Mouse (Mus musculus): ENCODE results near the gene Mep1a. TPM values are rescaled to one million over a fixed set of nuclear protein-coding genes. Genes with fewer than 3 reads are reported as not detected.
"Not testable (repeated sequence)": the region's sequence is repeated elsewhere in the genome, so short reads cannot be mapped to it uniquely, and the experiment has no call there.

Mep1a gene
- polyA plus RNA-seq, 1 experiment from 2014 or later, result not detected

- H3K27me3 ChIP-seq (ENCODE audit: control insufficient read depth, insufficient read depth, low read length), result no peaks in the 10 kb centered on the region
- no peak for ATAC-seq (ENCODE audit: insufficient number of reproducible peaks, insufficient read depth, low FRiP score, low read depth)
- H3K4me1 ChIP-seq (ENCODE audit: control insufficient read depth in 2 of 2, insufficient read depth in 2 of 2, low read length in 2 of 2), result no peaks in the 10 kb centered on the region; a peak in 1 of 4 replicates
- H3K4me3 ChIP-seq (ENCODE audit: control insufficient read depth in 1 of 2, insufficient read depth in 1 of 2, low read depth in 1 of 2, low read length in 2 of 2), result no peak overlapping the region
- H3K36me3 ChIP-seq (ENCODE audit: control insufficient read depth, insufficient read depth, low read length), result no peaks in the 10 kb centered on the region
- H3K27ac ChIP-seq (replicated peaks in 1 of 2; ENCODE audit: control insufficient read depth in 1 of 2, insufficient read depth in 1 of 2, low read depth in 2 of 2, low read length in 2 of 2), result no peak overlapping the region
- H3K9ac ChIP-seq (ENCODE audit: low read length), result no peak overlapping the region
- H3K4me2 ChIP-seq (ENCODE audit: low read length), result no peak overlapping the region
- H3K9me3 ChIP-seq (ENCODE audit: control insufficient read depth, low read length), result no peaks in the 10 kb centered on the region
- 93% methylated on average over 5 of the region's 5 CpGs for WGBS
Observed at GRCm38 (mm10) chr17:43501631-43502030, 981 bp downstream of the Mep1a start.

- Histone ChIP-seq H3K27ac (replicated peaks in 1 of 2; ENCODE audit: control insufficient read depth in 1 of 2, insufficient read depth in 1 of 2, low read depth in 2 of 2, low read length in 2 of 2) (no peak overlapping the region), H3K9ac (ENCODE audit: low read length) (no peak overlapping the region), H3K4me2 (ENCODE audit: low read length) (no peak overlapping the region), H3K4me1 (ENCODE audit: control insufficient read depth in 2 of 2, insufficient read depth in 2 of 2, low read length in 2 of 2) (no peaks in the 10 kb centered on the region; a peak in 1 of 4 replicates), H3K4me3 (ENCODE audit: control insufficient read depth in 1 of 2, insufficient read depth in 1 of 2, low read depth in 1 of 2, low read length in 2 of 2) (no peak overlapping the region), H3K27me3 (ENCODE audit: control insufficient read depth, insufficient read depth, low read length) (no peaks in the 10 kb centered on the region), H3K9me3 (ENCODE audit: control insufficient read depth, low read length) (no peaks in the 10 kb centered on the region), H3K36me3 (ENCODE audit: control insufficient read depth, insufficient read depth, low read length) (no peaks in the 10 kb centered on the region)
- ATAC-seq (ENCODE audit: insufficient number of reproducible peaks, insufficient read depth, low FRiP score, low read depth), result no peak
- WGBS, result 59% methylated on average over 3 of the region's 3 CpGs
Observed at GRCm38 (mm10) chr17:43501223-43501622, 1.4 kb downstream of the Mep1a start.

DNA sequence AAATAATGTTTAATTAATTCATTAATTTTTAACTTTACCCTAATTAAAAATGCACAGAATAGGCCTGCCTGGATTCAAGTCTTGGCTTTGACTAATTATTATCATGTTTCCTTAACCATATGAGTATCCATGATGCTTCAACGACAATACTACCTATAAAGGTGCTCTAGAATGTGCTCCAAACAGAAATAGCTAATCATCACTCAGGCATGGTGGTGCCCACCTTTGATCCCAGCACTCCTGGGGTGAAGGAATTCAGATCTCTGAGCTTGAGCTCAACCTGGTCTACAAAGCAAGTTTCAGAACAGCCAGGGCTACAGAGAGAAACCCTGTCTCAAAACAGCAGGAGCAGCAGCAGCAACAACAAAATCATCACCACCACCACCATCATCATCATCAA lies 2.1 kb downstream of the Mep1a start:
- Histone ChIP-seq H3K9ac (ENCODE audit: low read length) (no peak overlapping the region), H3K27ac (replicated peaks in 1 of 2; ENCODE audit: control insufficient read depth in 1 of 2, insufficient read depth in 1 of 2, low read depth in 2 of 2, low read length in 2 of 2) (no peak overlapping the region), H3K4me2 (ENCODE audit: low read length) (no peak overlapping the region), H3K9me3 (ENCODE audit: control insufficient read depth, low read length) (no peaks in the 10 kb centered on the region), H3K4me3 (ENCODE audit: control insufficient read depth in 1 of 2, insufficient read depth in 1 of 2, low read depth in 1 of 2, low read length in 2 of 2) (no peak overlapping the region), H3K4me1 (ENCODE audit: control insufficient read depth in 2 of 2, insufficient read depth in 2 of 2, low read length in 2 of 2) (no peaks in the 10 kb centered on the region; a peak in 1 of 4 replicates), H3K27me3 (ENCODE audit: control insufficient read depth, insufficient read depth, low read length) (no peaks in the 10 kb centered on the region), H3K36me3 (ENCODE audit: control insufficient read depth, insufficient read depth, low read length) (no peaks in the 10 kb centered on the region)
- 84% methylated on average over 1 of the region's 1 CpGs for WGBS
- no peak for ATAC-seq (ENCODE audit: insufficient number of reproducible peaks, insufficient read depth, low FRiP score, low read depth)

- H3K4me3 ChIP-seq (ENCODE audit: control insufficient read depth in 1 of 2, insufficient read depth in 1 of 2, low read depth in 1 of 2, low read length in 2 of 2), result no peak overlapping the region
- WGBS, result 28% methylated on average over 4 of the region's 4 CpGs
- 0 out of 4 replicates have a peak overlapping the region, but pooled peaks of 1 of the 2 experiments have one; percentile 19 for H3K27ac ChIP-seq (replicated peaks in 1 of 2; ENCODE audit: control insufficient read depth in 1 of 2, insufficient read depth in 1 of 2, low read depth in 2 of 2, low read length in 2 of 2)
- H3K4me1 ChIP-seq (ENCODE audit: control insufficient read depth in 2 of 2, insufficient read depth in 2 of 2, low read length in 2 of 2), result no peaks in the 10 kb centered on the region; a peak in 1 of 4 replicates
- H3K9me3 ChIP-seq (ENCODE audit: control insufficient read depth, low read length), result no peaks in the 10 kb centered on the region
- H3K36me3 ChIP-seq (ENCODE audit: control insufficient read depth, insufficient read depth, low read length), result no peaks in the 10 kb centered on the region
- H3K27me3 ChIP-seq (ENCODE audit: control insufficient read depth, insufficient read depth, low read length), result no peaks in the 10 kb centered on the region
- no peak overlapping the region for H3K4me2 ChIP-seq (ENCODE audit: low read length)
- ATAC-seq (ENCODE audit: insufficient number of reproducible peaks, insufficient read depth, low FRiP score, low read depth), result peak; percentile 43; the same call in 1 of the 2 replicates
- no peak overlapping the region for H3K9ac ChIP-seq (ENCODE audit: low read length)
Observed at GRCm38 (mm10) chr17:43497521-43497920, 5.1 kb downstream of the Mep1a start.

- no peak for ATAC-seq (ENCODE audit: insufficient number of reproducible peaks, insufficient read depth, low FRiP score, low read depth)
- Histone ChIP-seq H3K36me3 (ENCODE audit: control insufficient read depth, insufficient read depth, low read length) (no peaks in the 10 kb centered on the region), H3K4me3 (ENCODE audit: control insufficient read depth in 1 of 2, insufficient read depth in 1 of 2, low read depth in 1 of 2, low read length in 2 of 2) (no peak overlapping the region), H3K27ac (replicated peaks in 1 of 2; ENCODE audit: control insufficient read depth in 1 of 2, insufficient read depth in 1 of 2, low read depth in 2 of 2, low read length in 2 of 2) (no peak overlapping the region), H3K4me2 (ENCODE audit: low read length) (no peak overlapping the region), H3K9me3 (ENCODE audit: control insufficient read depth, low read length) (no peaks in the 10 kb centered on the region), H3K9ac (ENCODE audit: low read length) (no peak overlapping the region), H3K4me1 (ENCODE audit: control insufficient read depth in 2 of 2, insufficient read depth in 2 of 2, low read length in 2 of 2) (no peaks in the 10 kb centered on the region; a peak in 1 of 4 replicates), H3K27me3 (ENCODE audit: control insufficient read depth, insufficient read depth, low read length) (no peaks in the 10 kb centered on the region)
- 79% methylated on average over 5 of the region's 5 CpGs for WGBS
Observed at GRCm38 (mm10) chr17:43495502-43495901, 7.1 kb downstream of the Mep1a start.

DNA sequence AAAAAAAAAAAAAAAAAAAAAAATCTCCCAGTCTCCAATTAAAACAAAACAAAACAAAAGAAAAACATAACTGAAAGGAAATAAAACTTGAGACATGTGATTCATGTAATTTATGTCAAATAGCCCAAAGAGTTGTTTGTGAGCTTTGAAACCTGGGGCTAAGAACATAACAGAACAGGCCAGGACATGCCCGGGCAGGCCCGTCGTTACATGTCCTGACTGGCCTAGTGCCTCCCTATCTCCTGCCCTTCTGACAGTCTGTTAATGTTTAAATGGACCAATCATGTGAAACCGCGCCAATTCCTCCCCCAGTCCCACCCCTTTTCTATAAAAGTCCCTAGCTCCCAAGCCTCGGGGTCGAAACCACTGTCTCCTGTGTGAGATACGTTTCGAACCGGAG lies 12.2 kb downstream of the Mep1a start:
- not testable (repeated sequence) for H3K36me3 ChIP-seq (ENCODE audit: control insufficient read depth, insufficient read depth, low read length); H3K4me3 ChIP-seq (ENCODE audit: control insufficient read depth in 1 of 2, insufficient read depth in 1 of 2, low read depth in 1 of 2, low read length in 2 of 2); H3K9ac ChIP-seq (ENCODE audit: low read length); ATAC-seq (ENCODE audit: insufficient number of reproducible peaks, insufficient read depth, low FRiP score, low read depth); H3K9me3 ChIP-seq (ENCODE audit: control insufficient read depth, low read length); H3K27ac ChIP-seq (replicated peaks in 1 of 2; ENCODE audit: control insufficient read depth in 1 of 2, insufficient read depth in 1 of 2, low read depth in 2 of 2, low read length in 2 of 2); H3K27me3 ChIP-seq (ENCODE audit: control insufficient read depth, insufficient read depth, low read length); H3K4me2 ChIP-seq (ENCODE audit: low read length); H3K4me1 ChIP-seq (ENCODE audit: control insufficient read depth in 2 of 2, insufficient read depth in 2 of 2, low read length in 2 of 2)
- 86% methylated on average over 5 of the region's 10 CpGs for WGBS

- no peaks in the 10 kb centered on the region for H3K4me1 ChIP-seq (ENCODE audit: control insufficient read depth in 2 of 2, insufficient read depth in 2 of 2, low read length in 2 of 2)
- H3K27me3 ChIP-seq (ENCODE audit: control insufficient read depth, insufficient read depth, low read length), result no peaks in the 10 kb centered on the region
- H3K9me3 ChIP-seq (ENCODE audit: control insufficient read depth, low read length), result no peaks in the 10 kb centered on the region
- no peak overlapping the region for H3K27ac ChIP-seq (replicated peaks in 1 of 2; ENCODE audit: control insufficient read depth in 1 of 2, insufficient read depth in 1 of 2, low read depth in 2 of 2, low read length in 2 of 2)
- H3K9ac ChIP-seq (ENCODE audit: low read length), result no peak overlapping the region
- H3K4me2 ChIP-seq (ENCODE audit: low read length), result no peak overlapping the region
- H3K4me3 ChIP-seq (ENCODE audit: control insufficient read depth in 1 of 2, insufficient read depth in 1 of 2, low read depth in 1 of 2, low read length in 2 of 2), result no peak overlapping the region
- no peak for ATAC-seq (ENCODE audit: insufficient number of reproducible peaks, insufficient read depth, low FRiP score, low read depth)
- WGBS, result 76% methylated on average over 2 of the region's 2 CpGs
- no peaks in the 10 kb centered on the region for H3K36me3 ChIP-seq (ENCODE audit: control insufficient read depth, insufficient read depth, low read length)
Observed at GRCm38 (mm10) chr17:43488439-43489151, 14.0 kb downstream of the Mep1a start.

GRCm38 (mm10) chr17:43485982-43486381 lies 16.6 kb downstream of the Mep1a start:
- H3K27ac ChIP-seq (replicated peaks in 1 of 2; ENCODE audit: control insufficient read depth in 1 of 2, insufficient read depth in 1 of 2, low read depth in 2 of 2, low read length in 2 of 2), result no peak overlapping the region
- no peak overlapping the region for H3K4me2 ChIP-seq (ENCODE audit: low read length)
- WGBS, result 81% methylated on average over 3 of the region's 3 CpGs
- no peak overlapping the region for H3K4me3 ChIP-seq (ENCODE audit: control insufficient read depth in 1 of 2, insufficient read depth in 1 of 2, low read depth in 1 of 2, low read length in 2 of 2)
- no peak overlapping the region for H3K9ac ChIP-seq (ENCODE audit: low read length)
- no peaks in the 10 kb centered on the region for H3K4me1 ChIP-seq (ENCODE audit: control insufficient read depth in 2 of 2, insufficient read depth in 2 of 2, low read length in 2 of 2)
- H3K27me3 ChIP-seq (ENCODE audit: control insufficient read depth, insufficient read depth, low read length), result no peaks in the 10 kb centered on the region
- ATAC-seq (ENCODE audit: insufficient number of reproducible peaks, insufficient read depth, low FRiP score, low read depth), result no peak
- no peaks in the 10 kb centered on the region for H3K9me3 ChIP-seq (ENCODE audit: control insufficient read depth, low read length)
- H3K36me3 ChIP-seq (ENCODE audit: control insufficient read depth, insufficient read depth, low read length), result no peaks in the 10 kb centered on the region
